Mouse (Mus musculus) E14TG2a.4 (cell line): ENCODE results near the gene Lgals3.

Experiments used
- CTCF ChIP-seq: conservative IDR thresholded peaks from 2 replicates; pipeline ENCODE4 v1.5.1; 2014; ENCODE audit warnings: low read length
- NANOG ChIP-seq: IDR thresholded peaks from 2 replicates; pipeline ENCODE4 v1.6.1; 2014; ENCODE audit warnings: borderline replicate concordance, low read length, mixed read lengths
- POU5F1 ChIP-seq: IDR thresholded peaks from 2 replicates; pipeline ENCODE4 v1.6.1; 2014; ENCODE audit warnings: low read length, borderline replicate concordance

- TF ChIP-seq CTCF, result no peak
- no peak for TF ChIP-seq NANOG
- no peak for TF ChIP-seq POU5F1
These were observed 7.9 kb upstream of the Lgals3 start for GRCm38 (mm10) chr14:47359610-47360009.
